Mouse (Mus musculus): ENCODE data around the gene Gstt3.

DNA sequence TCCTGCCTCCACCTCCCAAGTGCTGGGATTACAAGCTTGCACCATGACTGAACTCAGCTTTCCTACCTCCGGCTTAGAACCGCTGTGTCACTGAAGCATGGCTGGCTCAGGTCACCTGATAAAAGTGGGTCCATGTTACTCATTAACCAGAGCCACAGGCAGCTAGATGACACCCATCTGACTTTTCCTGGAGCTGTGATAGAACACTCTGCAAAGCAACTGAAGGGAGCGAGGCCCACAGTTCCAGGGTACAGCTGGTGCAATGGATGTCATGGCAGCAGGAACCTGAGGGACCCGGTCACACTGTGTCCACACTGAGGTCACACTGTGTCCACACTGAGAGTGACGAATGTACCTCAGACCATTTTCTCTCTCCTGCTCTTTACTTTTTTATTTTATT, 8.6 kb upstream of the Gstt3 start:
- no peak for TF ChIP-seq CTCF (IDR thresholded peaks at IDR 0.05; ENCODE audit: low read depth, low read length)
- no peak for TF ChIP-seq POLR2A (IDR thresholded peaks at IDR 0.05; ENCODE audit: borderline replicate concordance, low read depth, low read length)
